Mouse (Mus musculus) heart, postnatal 0 days (tissue): Measurements from ENCODE around the gene A030014E15Rik. TPM values are rescaled to one million over a fixed set of nuclear protein-coding genes. Genes with fewer than 3 reads are reported as not detected.
"Not testable (repeated sequence)": the region's sequence is repeated elsewhere in the genome, so short reads cannot be mapped to it uniquely, and the experiment has no call there.

Experiments used
- ATAC-seq: fragments of 200-750 bp; cut with Nextera tagmentation; 2 replicates; pipeline ENCODE4 v1.8.0; 2017; ENCODE audit warnings: low read depth, moderate number of reproducible peaks, moderate library complexity; ENCODE audit not compliant: insufficient read depth
- DNase-seq: peaks from one replicate; pipeline ENCODE4 v3.0.0-alpha.2; 2016; ENCODE audit warnings: low spot score
- H3K27ac ChIP-seq: fragments of 300-500 bp; sonication (generic); 2 replicates; pipeline ENCODE4 v1.5.1; 2014; ENCODE audit warnings: low read depth, mild to moderate bottlenecking
- H3K27me3 ChIP-seq: fragments of 300-500 bp; sonication (generic); 2 replicates; pipeline ENCODE4 v1.6.1; 2014; ENCODE audit warnings: low read length, mixed read lengths; ENCODE audit not compliant: control insufficient read depth, insufficient read depth
- H3K36me3 ChIP-seq: fragments of 300-500 bp; sonication (generic); replicated peaks from 2 replicates; pipeline ENCODE4 v1.6.1; 2014; ENCODE audit warnings: low read length, mixed read lengths; ENCODE audit not compliant: control insufficient read depth, insufficient read depth
- H3K4me1 ChIP-seq: fragments of 300-500 bp; sonication (generic); 2 replicates; pipeline ENCODE4 v1.6.1; 2014; ENCODE audit warnings: antibody characterized with exemption; ENCODE audit not compliant: control insufficient read depth, insufficient read depth
- H3K4me2 ChIP-seq: fragments of 300-500 bp; sonication (generic); 2 replicates; pipeline ENCODE4 v1.6.1; 2014; ENCODE audit warnings: low read depth, mild to moderate bottlenecking, low read length, moderate library complexity
- H3K4me3 ChIP-seq: fragments of 300-500 bp; sonication (generic); 2 replicates; pipeline ENCODE4 v1.5.1; 2014; ENCODE audit warnings: low read depth, low read length
- H3K9ac ChIP-seq: fragments of 300-500 bp; sonication (generic); replicated peaks from 2 replicates; pipeline ENCODE4 v1.6.1; 2014; ENCODE audit warnings: low read depth, low read length, mixed read lengths
- H3K9me3 ChIP-seq: fragments of 300-500 bp; sonication (generic); replicated peaks from 2 replicates; pipeline ENCODE4 v1.6.1; 2016; ENCODE audit warnings: low read length; ENCODE audit not compliant: control insufficient read depth
- CTCF ChIP-seq: IDR thresholded peaks from 2 replicates; pipeline ENCODE4 v1.5.1; 2016; ENCODE audit warnings: antibody characterized with exemption, control low read depth, low read depth
- EP300 ChIP-seq: IDR thresholded peaks from 2 replicates; pipeline ENCODE4 v1.6.1; 2016; ENCODE audit warnings: antibody characterized with exemption, low read depth
- WGBS: fragments of 180-500 bp; shearing (Covaris S2); extraction: QIAGEN DNeasy Blood & Tissue Kit; methylation state at CpG from one replicate; pipeline ENCODE4 v1.1.7; 2014; 5-methylcytosine and 5-hydroxymethylcytosine counted together
- polyA plus RNA-seq: library from polyadenylated mRNA; unstranded; fragments of >200 nt; fragmentation: Nextera tagmentation; extraction: Ambion mirVana; gene quantifications from 2 replicates; pipeline ENCODE4 v1.2.1, GENCODE M21; 2015
- total RNA-seq: library from RNA; depleted of rRNA; stranded (reverse); fragments of >200 nt; gene quantifications from 2 replicates; pipeline ENCODE4 v1.2.3, GENCODE M21; 2014; ENCODE audit warnings: low replicate concordance

A030014E15Rik gene
- total and polyA plus RNA-seq, 2 experiments from 2014 or later: not detected

- no peak for ATAC-seq
- Histone ChIP-seq H3K4me1 (no peaks in the 10 kb centered on the region), H3K4me3 (no peak overlapping the region), H3K27me3 (no peaks in the 10 kb centered on the region), H3K27ac (no peak overlapping the region), H3K9ac (no peak overlapping the region), H3K9me3 (no peaks in the 10 kb centered on the region), H3K36me3 (peaks cover 21% of the 10 kb centered on the region), H3K4me2 (no peak overlapping the region)
- no peak for TF ChIP-seq CTCF
- no peak for TF ChIP-seq EP300
- no peak for DNase-seq
- 48% methylated on average over 3 of the region's 3 CpGs for WGBS
Observed at GRCm38 (mm10) chr1:82905886-82906285, 18.8 kb upstream of the A030014E15Rik start.

- Histone ChIP-seq H3K9me3 (no peaks in the 10 kb centered on the region), H3K4me2 (no peak within 1 kb of the TSS), H3K4me1 (no peaks in the 10 kb centered on the region), H3K27ac (no peak within 1 kb of the TSS), H3K36me3 (no peaks in the 10 kb centered on the region), H3K27me3 (no peaks in the 10 kb centered on the region), H3K4me3 (no peak within 1 kb of the TSS), H3K9ac (no peak within 1 kb of the TSS)
- no peak for TF ChIP-seq CTCF
- no peak for TF ChIP-seq EP300
- DNase-seq: no peak
- WGBS: 80% methylated on average over 3 of the region's 3 CpGs
- ATAC-seq: no peak
Observed at GRCm38 (mm10) chr1:82913025-82913424, 11.7 kb upstream of the A030014E15Rik start, which contains the start of gene A030005L19Rik. TSS of gene A030005L19Rik (plus strand) at chr1:82913325.

GRCm38 (mm10) chr1:82913434-82913833 lies 11.3 kb upstream of the A030014E15Rik start:
- not testable (repeated sequence) for H3K36me3 ChIP-seq, H3K9ac ChIP-seq, ATAC-seq, H3K4me3 ChIP-seq, H3K27me3 ChIP-seq, H3K4me2 ChIP-seq, H3K4me1 ChIP-seq, H3K9me3 ChIP-seq, DNase-seq, H3K27ac ChIP-seq
- 93% methylated on average over 5 of the region's 5 CpGs for WGBS

- H3K36me3 ChIP-seq, H3K27me3 ChIP-seq, H3K9me3 ChIP-seq, H3K4me1 ChIP-seq, H3K9ac ChIP-seq, DNase-seq, ATAC-seq, H3K4me2 ChIP-seq, H3K27ac ChIP-seq, H3K4me3 ChIP-seq: not testable (repeated sequence)
- 83% methylated on average over 1 of the region's 3 CpGs for WGBS
Observed at GRCm38 (mm10) chr1:82930558-82930957, 5.8 kb downstream of the A030014E15Rik start.

GRCm38 (mm10) chr1:82931326-82931725 lies 6.6 kb downstream of the A030014E15Rik start, which contains the start of gene Gm6217:
TSS of gene Gm6217 (minus strand) at chr1:82931399.
- not testable (repeated sequence) for H3K4me1 ChIP-seq, H3K27me3 ChIP-seq, H3K27ac ChIP-seq, H3K36me3 ChIP-seq, H3K4me2 ChIP-seq, H3K9me3 ChIP-seq, H3K9ac ChIP-seq, DNase-seq, H3K4me3 ChIP-seq
- WGBS: no CpG with 5 or more reads among the region's 6 CpGs
- ATAC-seq: peak; percentile 41; the same call in 1 of the 2 replicates

- no peak overlapping the region for H3K27ac ChIP-seq
- no peak overlapping the region for H3K9ac ChIP-seq
- TF ChIP-seq EP300 (no peak), CTCF (no peak)
- DNase-seq: no peak
- ATAC-seq: no peak
- no peaks in the 10 kb centered on the region for H3K4me1 ChIP-seq
- H3K9me3 ChIP-seq: 0 out of 2 replicates have a peak, but pooled peaks cover 9% of the 10 kb centered on the region
- WGBS: 92% methylated on average over 5 of the region's 5 CpGs
- H3K4me2 ChIP-seq: no peak overlapping the region
- no peaks in the 10 kb centered on the region for H3K27me3 ChIP-seq
- H3K36me3 ChIP-seq: no peaks in the 10 kb centered on the region
- H3K4me3 ChIP-seq: no peak overlapping the region
Observed at GRCm38 (mm10) chr1:82938666-82939065, 13.9 kb downstream of the A030014E15Rik start.

GRCm38 (mm10) chr1:82942505-82942904 lies 17.8 kb downstream of the A030014E15Rik start:
- H3K9me3 ChIP-seq, H3K9ac ChIP-seq, H3K27me3 ChIP-seq, H3K4me1 ChIP-seq, H3K27ac ChIP-seq, H3K4me3 ChIP-seq, ATAC-seq, H3K4me2 ChIP-seq, DNase-seq, H3K36me3 ChIP-seq: not testable (repeated sequence)
- 86% methylated on average over 2 of the region's 2 CpGs for WGBS

- not testable (repeated sequence) for H3K4me3 ChIP-seq, H3K9me3 ChIP-seq, ATAC-seq, H3K9ac ChIP-seq, H3K36me3 ChIP-seq, DNase-seq, H3K4me2 ChIP-seq, H3K27me3 ChIP-seq, H3K27ac ChIP-seq, H3K4me1 ChIP-seq
- WGBS: no CpG with 5 or more reads among the region's 6 CpGs
Observed at GRCm38 (mm10) chr1:82943295-82943694, 18.6 kb downstream of the A030014E15Rik start, which contains the start of gene A030003K21Rik. TSS of gene A030003K21Rik (minus strand) at chr1:82943388.
